Mouse (Mus musculus) lung, postnatal 14 days (tissue): ENCODE measurements around the gene Frmpd4.

Experiments used
- DNase-seq: peaks from one replicate; pipeline ENCODE4 v3.0.0; 2021

The Frmpd4 gene

GRCm38 (mm10) chrX:167522528-167522927, 1054.5 kb downstream of the Frmpd4 start:
- no peak for DNase-seq

- no peak for DNase-seq
Measured at GRCm38 (mm10) chrX:167518440-167518839, 1058.6 kb downstream of the Frmpd4 start.

GRCm38 (mm10) chrX:167497780-167498179, 1079.3 kb downstream of the Frmpd4 start:
- DNase-seq: peak; percentile 46

GRCm38 (mm10) chrX:167492265-167492664, 1084.8 kb downstream of the Frmpd4 start:
- DNase-seq: no peak

GRCm38 (mm10) chrX:167491589-167492207, 1085.3 kb downstream of the Frmpd4 start:
- DNase-seq: no peak

- no peak for DNase-seq
Measured at GRCm38 (mm10) chrX:167483409-167484177, 1093.4 kb downstream of the Frmpd4 start.

- DNase-seq: no peak
Measured at GRCm38 (mm10) chrX:167477636-167478035, 1099.4 kb downstream of the Frmpd4 start.

- no peak for DNase-seq
Measured at GRCm38 (mm10) chrX:167434883-167435282, 1142.1 kb downstream of the Frmpd4 start.

GRCm38 (mm10) chrX:167433950-167434349, 1143.1 kb downstream of the Frmpd4 start:
- DNase-seq: no peak
